Comparison of ENCODE assay signal across 13 mouse cellular contexts in the genomic region with DNA sequence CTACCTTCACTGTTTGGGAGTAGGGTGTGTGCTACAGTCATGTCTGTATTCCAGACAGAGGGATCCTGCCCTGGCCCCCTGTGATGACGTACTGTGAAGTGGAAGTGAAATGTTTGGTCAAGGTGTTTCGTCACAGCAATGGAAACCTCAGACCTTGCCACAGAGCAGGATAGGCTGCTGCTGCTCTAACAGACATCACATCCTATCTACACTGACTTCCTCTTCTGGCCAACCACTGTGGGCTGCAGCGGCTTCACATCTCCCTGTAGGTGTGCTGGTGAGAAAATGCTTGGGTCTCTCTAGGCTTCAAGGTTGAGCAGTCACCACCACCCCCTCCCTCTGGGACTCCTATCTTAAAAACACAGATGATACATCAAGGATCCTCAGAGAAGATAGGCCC. TPM values are rescaled to one million over a fixed set of nuclear protein-coding genes. Genes with fewer than 3 reads are reported as not detected.
A peak's percentile ranks its signal among the peaks of the same experiment; 100 is the strongest.
DNase-seq lines count a peak whose midpoint lies in the region; ATAC-seq and TF ChIP-seq lines count a peak whose summit lies in the region.
"Had no signal": no experiment of that assay in that cellular context is flagged by ENCODE, and none has a peak within 500 bp of the region (broad histone marks: within the 10 kb centered on the region; RNA-seq: fewer than 3 reads in every experiment).

No protein-coding gene starts in this region.

- WGBS in lung, embryonic 15.5 days = 68% methylated on average over 3 of the region's 3 CpGs
- 91% methylated on average over 3 of the region's 3 CpGs for WGBS in embryonic facial prominence, embryonic 12.5 days
- 96% methylated on average over 3 of the region's 3 CpGs for WGBS in cerebellum, adult 2 months

- H3K4me2 ChIP-seq in lung, embryonic 15.5 days = no peak overlapping the region
- no peak overlapping the region for H3K4me2 ChIP-seq in embryonic facial prominence, embryonic 12.5 days (replicated peaks)
- H3K4me2 ChIP-seq: forebrain, embryonic 15.5 days; neural tube, embryonic 15.5 days had no signal

- H3K9me3 ChIP-seq in lung, embryonic 15.5 days = no peaks in the 10 kb centered on the region
- no peaks in the 10 kb centered on the region for H3K9me3 ChIP-seq in embryonic facial prominence, embryonic 12.5 days
- H3K9me3 ChIP-seq: forebrain, embryonic 15.5 days; neural tube, embryonic 15.5 days had no signal

- H3K27ac ChIP-seq in lung, embryonic 15.5 days = peak overlapping the region; percentile 26; the same call in 1 of the 2 replicates
- peak overlapping the region; percentile 20; the same call in 1 of the 2 replicates for H3K27ac ChIP-seq in embryonic facial prominence, embryonic 12.5 days
- no peak overlapping the region for H3K27ac ChIP-seq in cerebellum, adult 2 months (ENCODE audit: insufficient read depth, low read length)
- H3K27ac ChIP-seq: forebrain, embryonic 15.5 days; liver, embryonic 14.5 days; neural tube, embryonic 15.5 days had no signal

- H3K36me3 ChIP-seq in lung, embryonic 15.5 days = 0 out of 2 replicates have a peak, but pooled peaks cover 3% of the 10 kb centered on the region
- H3K36me3 ChIP-seq in embryonic facial prominence, embryonic 12.5 days = no peaks in the 10 kb centered on the region
- H3K36me3 ChIP-seq: forebrain, embryonic 15.5 days; neural tube, embryonic 15.5 days had no signal

- no peak overlapping the region for H3K4me3 ChIP-seq in lung, embryonic 15.5 days
- H3K4me3 ChIP-seq in embryonic facial prominence, embryonic 12.5 days = no peak overlapping the region
- H3K4me3 ChIP-seq in cerebellum, adult 2 months (replicated peaks; ENCODE audit: insufficient read depth, low read depth, low read length) = no peak overlapping the region
- H3K4me3 ChIP-seq: forebrain, embryonic 15.5 days; neural tube, embryonic 15.5 days had no signal

- DNase-seq in lung, postnatal 14 days = no peak
- peak; percentile 66 for DNase-seq in thymus, postnatal 4 days
- no peak for DNase-seq in frontal cortex, postnatal 25 days (ENCODE audit: low spot score in 2 of 2)
- DNase-seq in cerebellum, adult 2 months = no peak
- no peak for DNase-seq in urinary bladder, postnatal 36 days (ENCODE audit: low spot score in 2 of 2)
- DNase-seq: cerebellum, postnatal 14 days; kidney, adult 9 months had no signal

- TF ChIP-seq POLR2A in cerebellum, adult 2 months (IDR thresholded peaks at IDR 0.05; ENCODE audit: borderline replicate concordance, insufficient read depth, low read length) = no peak

- H3K27me3 ChIP-seq in lung, embryonic 15.5 days = no peaks in the 10 kb centered on the region
- H3K27me3 ChIP-seq in embryonic facial prominence, embryonic 12.5 days = no peaks in the 10 kb centered on the region
- H3K27me3 ChIP-seq in cerebellum, adult 2 months (ENCODE audit: control insufficient read depth, insufficient read depth, low read length) = no peaks in the 10 kb centered on the region
- H3K27me3 ChIP-seq: forebrain, embryonic 15.5 days; neural tube, embryonic 15.5 days had no signal

- ATAC-seq in lung, embryonic 15.5 days (ENCODE audit: borderline replicate concordance, extremely low read depth, low FRiP score, low TSS enrichment) = no peak
- ATAC-seq in embryonic facial prominence, embryonic 12.5 days (ENCODE audit: insufficient number of reproducible peaks, insufficient read depth, low FRiP score, low TSS enrichment) = no peak
- peak; percentile 56; the same call in 1 of the 2 replicates for ATAC-seq in megakaryocyte-erythroid progenitor cell, adult 5-6 weeks (replicated peaks; ENCODE audit: low FRiP score, low TSS enrichment, poor library complexity, severe bottlenecking)
- ATAC-seq: forebrain, embryonic 15.5 days had no signal

- H3K9ac ChIP-seq in lung, embryonic 15.5 days = no peak overlapping the region
- H3K9ac ChIP-seq in embryonic facial prominence, embryonic 12.5 days = no peak overlapping the region
- H3K9ac ChIP-seq: forebrain, embryonic 15.5 days; liver, embryonic 14.5 days; neural tube, embryonic 15.5 days had no signal

- no peak for TF ChIP-seq CTCF in cerebellum, adult 2 months (IDR thresholded peaks at IDR 0.05; ENCODE audit: borderline replicate concordance, insufficient read depth, low read depth, low read length)

- H3K4me1 ChIP-seq in lung, embryonic 15.5 days = peaks cover 74% of the 10 kb centered on the region
- H3K4me1 ChIP-seq in embryonic facial prominence, embryonic 12.5 days = peaks cover 62% of the 10 kb centered on the region
- H3K4me1 ChIP-seq in cerebellum, adult 2 months (ENCODE audit: control insufficient read depth, insufficient read depth, low read length) = 0 out of 2 replicates have a peak, but pooled peaks cover 4% of the 10 kb centered on the region

RNA-seq across cellular contexts. Expression of a gene that starts 29.2 kb away (rescaled TPM):
- polyA plus RNA-seq in lung, embryonic 15.5 days (2015; fragmentation: Nextera tagmentation; extraction: Ambion mirVana) = 34.5 and 34.9 TPM in 2 replicates
- polyA plus RNA-seq in embryonic facial prominence, embryonic 12.5 days (2016; fragmentation: Nextera tagmentation; extraction: Ambion mirVana) = 32.6 and 37.0 TPM in 2 replicates
- total RNA-seq in megakaryocyte-erythroid progenitor cell, adult 5-6 weeks (2014; fragmentation: Nextera tagmentation) = 0.70 and 4.9 TPM in 2 replicates
- total RNA-seq in megakaryocyte-erythroid progenitor cell, adult 5-6 weeks (2017) = 0.61 and 1.8 TPM in 2 replicates
- polyA plus RNA-seq in cerebellum, adult 2 months (2012; rRNA removed) = 10.0 and 10.7 TPM in 2 replicates

RNA-seq across cellular contexts. Expression of a gene that starts 45.4 kb away (rescaled TPM):
- 0.05 and 0.35 TPM in 2 replicates for polyA plus RNA-seq in lung, embryonic 15.5 days (2015; fragmentation: Nextera tagmentation; extraction: Ambion mirVana)
- polyA plus RNA-seq in embryonic facial prominence, embryonic 12.5 days (2016; fragmentation: Nextera tagmentation; extraction: Ambion mirVana) = 0.09 and 0.32 TPM in 2 replicates
- not detected in 2 replicates for total RNA-seq in megakaryocyte-erythroid progenitor cell, adult 5-6 weeks (2014; fragmentation: Nextera tagmentation)
- total RNA-seq in megakaryocyte-erythroid progenitor cell, adult 5-6 weeks (2017) = not detected in 2 replicates
- 1.1 and 1.9 TPM in 2 replicates for polyA plus RNA-seq in cerebellum, adult 2 months (2012; rRNA removed)

RNA-seq across cellular contexts. Expression of a gene that starts 46.2 kb away (rescaled TPM):
- 55.1 and 55.3 TPM in 2 replicates for polyA plus RNA-seq in lung, embryonic 15.5 days (2015; fragmentation: Nextera tagmentation; extraction: Ambion mirVana)
- 79.5 and 80.0 TPM in 2 replicates for polyA plus RNA-seq in embryonic facial prominence, embryonic 12.5 days (2016; fragmentation: Nextera tagmentation; extraction: Ambion mirVana)
- total RNA-seq in megakaryocyte-erythroid progenitor cell, adult 5-6 weeks (2014; fragmentation: Nextera tagmentation) = 26.2 and 41.2 TPM in 2 replicates
- 1.4 and 3.5 TPM in 2 replicates for total RNA-seq in megakaryocyte-erythroid progenitor cell, adult 5-6 weeks (2017)
- 141 and 152 TPM in 2 replicates for polyA plus RNA-seq in cerebellum, adult 2 months (2012; rRNA removed)

RNA-seq across cellular contexts. Expression of a gene that starts 51.6 kb away (rescaled TPM):
- 382 and 427 TPM in 2 replicates for polyA plus RNA-seq in lung, embryonic 15.5 days (2015; fragmentation: Nextera tagmentation; extraction: Ambion mirVana)
- 256 and 268 TPM in 2 replicates for polyA plus RNA-seq in embryonic facial prominence, embryonic 12.5 days (2016; fragmentation: Nextera tagmentation; extraction: Ambion mirVana)
- 165 and 208 TPM in 2 replicates for total RNA-seq in megakaryocyte-erythroid progenitor cell, adult 5-6 weeks (2014; fragmentation: Nextera tagmentation)
- total RNA-seq in megakaryocyte-erythroid progenitor cell, adult 5-6 weeks (2017) = 86.9 and 93.6 TPM in 2 replicates
- 401 and 418 TPM in 2 replicates for polyA plus RNA-seq in cerebellum, adult 2 months (2012; rRNA removed)
